Mouse (Mus musculus) myocyte (in vitro differentiated cells): ENCODE results near the gene Pink1. TPM values are rescaled to one million over a fixed set of nuclear protein-coding genes. Genes with fewer than 3 reads are reported as not detected.
A peak's percentile ranks its signal among the peaks of the same experiment; 100 is the strongest.

Source experiments
- H3K27me3 ChIP-seq: one replicate; pipeline ENCODE4 v1.6.1; 2011; ENCODE audit not compliant: control insufficient read depth, insufficient read depth, insufficient read length
- H3K36me3 ChIP-seq: one replicate; pipeline ENCODE4 v1.6.1; 2011; ENCODE audit not compliant: control insufficient read depth, insufficient read depth
- H3K4me2 ChIP-seq: one replicate; pipeline ENCODE4 v1.6.1; 2011; ENCODE audit warnings: low read depth, control low read depth
- H3K4me3 ChIP-seq: one replicate; pipeline ENCODE4 v1.5.1; 2011; ENCODE audit warnings: mild to moderate bottlenecking, control low read depth, moderate library complexity
- H3K79me2 ChIP-seq: one replicate; pipeline ENCODE4 v1.6.1; 2011; ENCODE audit not compliant: control insufficient read depth, insufficient read depth
- H3ac ChIP-seq: one replicate; pipeline ENCODE4 v1.6.1; 2011; ENCODE audit not compliant: control insufficient read depth, insufficient read length
- CEBPB ChIP-seq: IDR thresholded peaks from 2 replicates; pipeline ENCODE4 v1.6.1; 2011; ENCODE audit warnings: mild to moderate bottlenecking, moderate library complexity; ENCODE audit not compliant: poor library complexity, insufficient read depth, severe bottlenecking
- E2F4 ChIP-seq: IDR thresholded peaks from one replicate; pipeline ENCODE4 v1.6.1; 2011; ENCODE audit warnings: mild to moderate bottlenecking, control low read depth, moderate library complexity; ENCODE audit not compliant: insufficient read depth
- MAX ChIP-seq: IDR thresholded peaks from one replicate; pipeline ENCODE4 v1.6.1; 2011; ENCODE audit warnings: low read depth, mild to moderate bottlenecking, control low read depth
- MYOD1 ChIP-seq, 3 experiments: IDR thresholded peaks; one replicate each; pipeline ENCODE4 v1.6.1; 2011; ENCODE audit warnings: control low read depth in 2 of 3, low read depth in 2 of 3, mild to moderate bottlenecking in 2 of 3, moderate library complexity in 1 of 3; ENCODE audit not compliant: insufficient read length in 2 of 3, control insufficient read depth in 1 of 3
- MYOG ChIP-seq, 3 experiments: IDR thresholded peaks; one replicate each; pipeline ENCODE4 v1.6.1; 2011; ENCODE audit warnings: control low read depth in 2 of 3, low read depth in 2 of 3, mild to moderate bottlenecking in 2 of 3; ENCODE audit not compliant: insufficient read length in 2 of 3, control insufficient read depth in 1 of 3, insufficient read depth in 1 of 3
- POLR2A ChIP-seq: IDR thresholded peaks from one replicate; pipeline ENCODE4 v1.6.1; 2011; ENCODE audit warnings: low read depth, mild to moderate bottlenecking, control low read depth, moderate library complexity; ENCODE audit not compliant: insufficient read length
- POLR2AphosphoS2 ChIP-seq: IDR thresholded peaks from one replicate; pipeline ENCODE4 v1.6.1; 2011; ENCODE audit warnings: low read depth, control low read depth; ENCODE audit not compliant: insufficient read length
- REST ChIP-seq: IDR thresholded peaks from one replicate; pipeline ENCODE4 v1.6.1; 2011; ENCODE audit warnings: mild to moderate bottlenecking, control low read depth, moderate library complexity; ENCODE audit not compliant: insufficient read depth, insufficient read length
- SRF ChIP-seq: IDR thresholded peaks from one replicate; pipeline ENCODE4 v1.6.1; 2011; ENCODE audit warnings: low read depth; ENCODE audit not compliant: control insufficient read depth, insufficient read length
- TCF12 ChIP-seq: IDR thresholded peaks from one replicate; pipeline ENCODE4 v1.6.1; 2011; ENCODE audit warnings: mild to moderate bottlenecking, control low read depth; ENCODE audit not compliant: poor library complexity, insufficient read depth, severe bottlenecking
- TCF3 ChIP-seq: IDR thresholded peaks from one replicate; pipeline ENCODE4 v1.6.1; 2011; ENCODE audit warnings: low read depth, control low read depth; ENCODE audit not compliant: insufficient read length
- USF1 ChIP-seq: IDR thresholded peaks from one replicate; pipeline ENCODE4 v1.6.1; 2011; ENCODE audit warnings: low read depth, mild to moderate bottlenecking, control low read depth, moderate library complexity
- polyA plus RNA-seq: library from polyadenylated mRNA; unstranded; fragments of >200 nt; fragmentation: generic; extraction: Trizol; gene quantifications from one replicate; pipeline ENCODE4 v1.2.1, GENCODE M21; 2012; ENCODE audit warnings: missing spikeins

The Pink1 gene
- polyA plus RNA-seq, 1 experiment, result 60.9 TPM

- H3K27me3 ChIP-seq, result no peaks in the 10 kb centered on the region
- H3K79me2 ChIP-seq, result no peaks in the 10 kb centered on the region
- no peak overlapping the region for H3K4me3 ChIP-seq
- peak overlapping the region; percentile 0 for H3K4me2 ChIP-seq
- no peaks in the 10 kb centered on the region for H3K36me3 ChIP-seq
- TF ChIP-seq REST (no peak), MYOG (IDR thresholded peaks at IDR 0.05; ENCODE audit: control insufficient read depth in 1 of 3, insufficient read depth in 1 of 3, insufficient read length in 2 of 3, low read depth in 2 of 3) (no peak), USF1 (no peak), TCF12 (no peak), MAX (no peak), CEBPB (no peak), SRF (no peak)
- no peak overlapping the region for H3ac ChIP-seq
Observed at GRCm38 (mm10) chr4:138344891-138345545, 18.9 kb upstream of the Pink1 start.

GRCm38 (mm10) chr4:138343341-138343837 is 17.3 kb upstream of the Pink1 start:
- no peaks in the 10 kb centered on the region for H3K36me3 ChIP-seq
- H3K79me2 ChIP-seq, result no peaks in the 10 kb centered on the region
- H3K4me3 ChIP-seq, result no peak overlapping the region
- H3ac ChIP-seq, result no peak overlapping the region
- peak overlapping the region; percentile 76 for H3K4me2 ChIP-seq
- no peak for TF ChIP-seq MYOG (IDR thresholded peaks at IDR 0.05; ENCODE audit: control insufficient read depth in 1 of 3, insufficient read depth in 1 of 3, insufficient read length in 2 of 3, low read depth in 2 of 3)
- no peak for TF ChIP-seq USF1
- TF ChIP-seq MAX, result no peak
- TF ChIP-seq TCF12, result no peak
- no peak for TF ChIP-seq CEBPB
- TF ChIP-seq TCF3, result no peak
- no peak for TF ChIP-seq POLR2AphosphoS2
- TF ChIP-seq SRF, result no peak
- TF ChIP-seq MYOD1 (IDR thresholded peaks at IDR 0.05; ENCODE audit: control insufficient read depth in 1 of 3, insufficient read length in 2 of 3, low read depth in 2 of 3), result no peak
- no peak for TF ChIP-seq REST
- TF ChIP-seq E2F4, result no peak
- no peak for TF ChIP-seq POLR2A
- no peaks in the 10 kb centered on the region for H3K27me3 ChIP-seq

GRCm38 (mm10) chr4:138342778-138343177 is 16.7 kb upstream of the Pink1 start:
- Histone ChIP-seq H3K79me2 (no peaks in the 10 kb centered on the region), H3K4me3 (no peak overlapping the region), H3K27me3 (no peaks in the 10 kb centered on the region), H3K36me3 (no peaks in the 10 kb centered on the region), H3ac (no peak overlapping the region), H3K4me2 (peak overlapping the region; percentile 76)
- no peak for TF ChIP-seq TCF3
- TF ChIP-seq REST, result no peak
- TF ChIP-seq POLR2AphosphoS2, result no peak
- no peak for TF ChIP-seq MAX
- no peak for TF ChIP-seq CEBPB
- no peak for TF ChIP-seq E2F4
- no peak for TF ChIP-seq POLR2A
- TF ChIP-seq MYOD1 (IDR thresholded peaks at IDR 0.05; ENCODE audit: control insufficient read depth in 1 of 3, insufficient read length in 2 of 3, low read depth in 2 of 3), result no peak
- TF ChIP-seq SRF, result no peak
- no peak for TF ChIP-seq MYOG (IDR thresholded peaks at IDR 0.05; ENCODE audit: control insufficient read depth in 1 of 3, insufficient read depth in 1 of 3, insufficient read length in 2 of 3, low read depth in 2 of 3)
- TF ChIP-seq USF1, result no peak
- no peak for TF ChIP-seq TCF12

- no peak for TF ChIP-seq SRF
- no peak for TF ChIP-seq MYOD1 (IDR thresholded peaks at IDR 0.05; ENCODE audit: control insufficient read depth in 1 of 3, insufficient read length in 2 of 3, low read depth in 2 of 3)
- TF ChIP-seq REST, result no peak
- no peak for TF ChIP-seq TCF12
- TF ChIP-seq POLR2AphosphoS2, result no peak
- H3K4me2 ChIP-seq, result no peak overlapping the region
- no peaks in the 10 kb centered on the region for H3K36me3 ChIP-seq
- H3K79me2 ChIP-seq, result no peaks in the 10 kb centered on the region
- H3K4me3 ChIP-seq, result no peak overlapping the region
- no peaks in the 10 kb centered on the region for H3K27me3 ChIP-seq
- no peak overlapping the region for H3ac ChIP-seq
Observed at GRCm38 (mm10) chr4:138342048-138342447, 15.9 kb upstream of the Pink1 start.

GRCm38 (mm10) chr4:138341393-138341792 is 15.3 kb upstream of the Pink1 start:
- Histone ChIP-seq H3K27me3 (no peaks in the 10 kb centered on the region), H3K36me3 (no peaks in the 10 kb centered on the region), H3ac (no peak overlapping the region), H3K4me3 (no peak overlapping the region), H3K79me2 (no peaks in the 10 kb centered on the region), H3K4me2 (no peak overlapping the region)
- TF ChIP-seq SRF (no peak), MYOD1 (IDR thresholded peaks at IDR 0.05; ENCODE audit: control insufficient read depth in 1 of 3, insufficient read length in 2 of 3, low read depth in 2 of 3) (no peak), CEBPB (no peak), USF1 (no peak), REST (no peak), MAX (no peak), E2F4 (no peak), TCF12 (no peak), MYOG (IDR thresholded peaks at IDR 0.05; ENCODE audit: control insufficient read depth in 1 of 3, insufficient read depth in 1 of 3, insufficient read length in 2 of 3, low read depth in 2 of 3) (no peak), TCF3 (no peak), POLR2AphosphoS2 (no peak), POLR2A (no peak)
